Mouse (Mus musculus): Measurements from ENCODE around the gene Atrnl1.

- TF ChIP-seq CTCF (IDR thresholded peaks at IDR 0.05) (no peak), EP300 (IDR thresholded peaks at IDR 0.05) (no peak)
Measured at GRCm38 (mm10) chr19:57580962-57581361, 29.9 kb upstream of the Atrnl1 start.
